Mouse (Mus musculus): ENCODE results near the gene Tmem43. TPM values are rescaled to one million over a fixed set of nuclear protein-coding genes. Genes with fewer than 3 reads are reported as not detected.

Tmem43 gene
- total and polyA plus RNA-seq, 2 experiments from 2014 or later = 47.8 to 79.5 TPM

DNA sequence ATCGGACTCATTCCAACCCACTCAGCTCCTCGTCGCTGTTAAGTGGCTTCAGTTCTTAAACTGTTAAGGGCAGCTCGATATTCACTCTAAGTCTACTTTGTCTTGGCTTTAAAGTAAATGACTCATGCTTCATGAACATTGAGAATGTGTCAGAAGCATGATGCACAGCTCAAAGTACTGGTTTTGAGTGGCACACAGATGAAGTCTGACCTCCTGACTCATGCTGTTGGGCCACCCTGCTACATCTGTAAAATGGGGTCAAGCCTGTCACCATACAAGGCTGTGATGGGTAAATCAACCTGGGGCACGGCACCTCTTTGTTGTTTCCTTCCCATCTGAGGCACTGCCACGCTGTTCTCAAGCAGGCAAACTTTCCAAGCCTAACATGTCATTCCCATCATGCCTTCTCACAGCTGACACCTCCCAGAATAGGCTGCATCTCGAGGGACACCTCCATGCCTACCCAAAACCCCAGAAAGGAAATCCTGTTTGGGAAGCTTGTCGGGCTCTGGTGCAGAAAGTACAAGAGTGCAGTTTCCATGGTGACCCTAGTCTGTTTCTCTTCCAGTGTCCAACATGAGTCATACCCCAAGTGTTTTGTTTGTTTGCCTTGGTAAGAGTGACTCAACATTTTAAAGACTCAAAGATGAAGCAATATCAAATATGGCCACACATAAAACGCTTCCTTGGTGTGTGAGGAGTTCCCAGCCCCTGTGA lies 15.2 kb downstream of the Tmem43 start:
- no peaks in the 10 kb centered on the region for H3K27me3 ChIP-seq (ENCODE audit: insufficient read depth, low read length)
- H3K36me3 ChIP-seq (ENCODE audit: insufficient read depth, low read length) = peaks cover 57% of the 10 kb centered on the region
- 83% methylated on average over 9 of the region's 9 CpGs for WGBS
- no peak overlapping the region for H3K4me3 ChIP-seq (ENCODE audit: low read length)
- no peak overlapping the region for H3K9ac ChIP-seq (replicated peaks; ENCODE audit: low read length)
- no peak overlapping the region for H3K27ac ChIP-seq
- H3K9me3 ChIP-seq (ENCODE audit: low read length) = no peaks in the 10 kb centered on the region
- no peak for TF ChIP-seq CTCF (IDR thresholded peaks at IDR 0.05; ENCODE audit: low read depth)
- H3K4me2 ChIP-seq (ENCODE audit: low read depth, low read length) = no peak overlapping the region
- ATAC-seq = peak; percentile 18; the same call in 1 of the 2 replicates
- no peaks in the 10 kb centered on the region for H3K4me1 ChIP-seq (ENCODE audit: insufficient read depth, low read length)
- DNase-seq (ENCODE audit: low spot score) = no peak

GRCm38 (mm10) chr6:91489872-91490271 lies 16.4 kb downstream of the Tmem43 start:
- no peak for TF ChIP-seq CTCF (IDR thresholded peaks at IDR 0.05; ENCODE audit: low read depth)
- H3K27ac ChIP-seq = no peak overlapping the region
- ATAC-seq (no peak), DNase-seq (ENCODE audit: low spot score) (no peak)
- H3K9ac ChIP-seq (replicated peaks; ENCODE audit: low read length) = no peak overlapping the region
- no peaks in the 10 kb centered on the region for H3K27me3 ChIP-seq (ENCODE audit: insufficient read depth, low read length)
- H3K4me3 ChIP-seq (ENCODE audit: low read length) = no peak overlapping the region
- peaks cover 54% of the 10 kb centered on the region for H3K36me3 ChIP-seq (ENCODE audit: insufficient read depth, low read length)
- H3K9me3 ChIP-seq (ENCODE audit: low read length) = no peaks in the 10 kb centered on the region
- 82% methylated on average over 10 of the region's 10 CpGs for WGBS
- no peaks in the 10 kb centered on the region for H3K4me1 ChIP-seq (ENCODE audit: insufficient read depth, low read length)
- H3K4me2 ChIP-seq (ENCODE audit: low read depth, low read length) = no peak overlapping the region

DNA sequence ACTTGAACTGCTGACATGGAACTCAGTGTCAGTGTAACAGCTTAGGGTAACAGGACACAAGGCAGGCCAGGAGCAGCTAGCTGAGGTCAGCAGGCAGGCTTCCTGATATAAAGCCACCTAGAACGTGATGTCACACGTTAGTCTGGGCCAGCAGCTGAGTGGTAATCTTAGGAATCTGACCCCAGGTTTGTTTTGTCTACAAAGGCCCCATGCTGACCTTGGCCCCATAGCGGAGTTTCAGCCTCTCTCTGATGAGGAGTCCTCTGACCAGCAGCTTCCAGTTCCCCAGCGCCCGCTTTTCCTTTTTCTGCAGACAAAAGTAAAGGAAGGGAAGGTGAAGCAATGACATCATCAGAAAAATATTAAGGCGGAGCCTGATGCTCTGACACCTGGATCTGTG lies 17.5 kb downstream of the Tmem43 start:
- Histone ChIP-seq H3K27ac (no peak overlapping the region), H3K9ac (replicated peaks; ENCODE audit: low read length) (no peak overlapping the region), H3K27me3 (ENCODE audit: insufficient read depth, low read length) (no peaks in the 10 kb centered on the region), H3K4me2 (ENCODE audit: low read depth, low read length) (no peak overlapping the region), H3K9me3 (ENCODE audit: low read length) (no peaks in the 10 kb centered on the region), H3K4me3 (ENCODE audit: low read length) (no peak overlapping the region), H3K4me1 (ENCODE audit: insufficient read depth, low read length) (no peaks in the 10 kb centered on the region), H3K36me3 (ENCODE audit: insufficient read depth, low read length) (peaks cover 47% of the 10 kb centered on the region)
- DNase-seq (ENCODE audit: low spot score) (no peak), ATAC-seq (no peak)
- WGBS = 75% methylated on average over 6 of the region's 6 CpGs
- TF ChIP-seq CTCF (IDR thresholded peaks at IDR 0.05; ENCODE audit: low read depth) = no peak

DNA sequence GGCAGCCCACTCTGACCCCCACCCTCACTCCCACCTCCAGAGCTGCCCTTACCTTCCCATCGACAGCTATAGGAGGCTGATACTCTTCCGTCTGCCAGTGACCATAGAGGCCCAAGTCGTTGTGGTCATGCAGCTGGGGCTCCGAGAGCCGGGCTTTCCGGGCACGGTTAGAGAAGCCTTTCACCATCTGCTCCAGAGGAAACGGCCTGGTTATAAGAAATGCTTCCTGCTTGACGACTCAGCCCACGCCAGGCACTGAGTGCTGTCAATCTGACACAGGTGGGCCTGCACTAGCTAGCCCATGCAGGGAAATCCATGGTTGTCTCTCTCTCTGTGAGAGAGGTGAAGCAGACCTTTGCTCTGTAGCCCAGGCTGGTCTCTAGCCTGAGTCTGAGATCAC lies 19.6 kb downstream of the Tmem43 start:
- DNase-seq (ENCODE audit: low spot score) (no peak), ATAC-seq (no peak)
- no peak overlapping the region for H3K4me2 ChIP-seq (ENCODE audit: low read depth, low read length)
- peaks cover 37% of the 10 kb centered on the region for H3K36me3 ChIP-seq (ENCODE audit: insufficient read depth, low read length)
- no peak overlapping the region for H3K4me3 ChIP-seq (ENCODE audit: low read length)
- no peaks in the 10 kb centered on the region for H3K9me3 ChIP-seq (ENCODE audit: low read length)
- WGBS = 89% methylated on average over 10 of the region's 10 CpGs
- no peaks in the 10 kb centered on the region for H3K27me3 ChIP-seq (ENCODE audit: insufficient read depth, low read length)
- TF ChIP-seq CTCF (IDR thresholded peaks at IDR 0.05; ENCODE audit: low read depth) = no peak
- H3K9ac ChIP-seq (replicated peaks; ENCODE audit: low read length) = no peak overlapping the region
- no peaks in the 10 kb centered on the region for H3K4me1 ChIP-seq (ENCODE audit: insufficient read depth, low read length)
- H3K27ac ChIP-seq = no peak overlapping the region

- Histone ChIP-seq H3K27ac (no peak overlapping the region), H3K4me2 (ENCODE audit: low read depth, low read length) (no peak overlapping the region), H3K9me3 (ENCODE audit: low read length) (no peaks in the 10 kb centered on the region), H3K27me3 (ENCODE audit: insufficient read depth, low read length) (no peaks in the 10 kb centered on the region), H3K9ac (replicated peaks; ENCODE audit: low read length) (no peak overlapping the region), H3K4me1 (ENCODE audit: insufficient read depth, low read length) (no peaks in the 10 kb centered on the region), H3K36me3 (ENCODE audit: insufficient read depth, low read length) (peaks cover 37% of the 10 kb centered on the region), H3K4me3 (ENCODE audit: low read length) (no peak overlapping the region)
- no peak for ATAC-seq
- TF ChIP-seq CTCF (IDR thresholded peaks at IDR 0.05; ENCODE audit: low read depth) = no peak
- WGBS = 87% methylated on average over 8 of the region's 8 CpGs
- DNase-seq (ENCODE audit: low spot score) = no peak
Measured at GRCm38 (mm10) chr6:91494526-91494925, 21.0 kb downstream of the Tmem43 start.

GRCm38 (mm10) chr6:91503302-91503701 lies 29.8 kb downstream of the Tmem43 start:
- Histone ChIP-seq H3K27me3 (ENCODE audit: insufficient read depth, low read length) (no peaks in the 10 kb centered on the region), H3K4me1 (ENCODE audit: insufficient read depth, low read length) (no peaks in the 10 kb centered on the region), H3K4me2 (ENCODE audit: low read depth, low read length) (no peak overlapping the region), H3K9me3 (ENCODE audit: low read length) (no peaks in the 10 kb centered on the region), H3K9ac (replicated peaks; ENCODE audit: low read length) (no peak overlapping the region), H3K4me3 (ENCODE audit: low read length) (no peak overlapping the region), H3K27ac (no peak overlapping the region), H3K36me3 (ENCODE audit: insufficient read depth, low read length) (peaks cover 81% of the 10 kb centered on the region)
- no peak for ATAC-seq
- WGBS = 94% methylated on average over 1 of the region's 1 CpGs
- TF ChIP-seq CTCF (IDR thresholded peaks at IDR 0.05; ENCODE audit: low read depth) = no peak
- DNase-seq (ENCODE audit: low spot score) = no peak

- 94% methylated on average over 5 of the region's 5 CpGs for WGBS
- Histone ChIP-seq H3K36me3 (ENCODE audit: insufficient read depth, low read length) (peaks cover 67% of the 10 kb centered on the region), H3K9ac (replicated peaks; ENCODE audit: low read length) (no peak overlapping the region), H3K27me3 (ENCODE audit: insufficient read depth, low read length) (no peaks in the 10 kb centered on the region), H3K9me3 (ENCODE audit: low read length) (no peaks in the 10 kb centered on the region), H3K4me1 (ENCODE audit: insufficient read depth, low read length) (no peaks in the 10 kb centered on the region), H3K4me3 (ENCODE audit: low read length) (no peak overlapping the region), H3K27ac (no peak overlapping the region), H3K4me2 (ENCODE audit: low read depth, low read length) (no peak overlapping the region)
- ATAC-seq (no peak), DNase-seq (ENCODE audit: low spot score) (no peak)
- TF ChIP-seq CTCF (IDR thresholded peaks at IDR 0.05; ENCODE audit: low read depth) = no peak
Measured at GRCm38 (mm10) chr6:91506036-91506435, 32.5 kb downstream of the Tmem43 start.

All from hindbrain, postnatal 0 days (tissue).